Mouse (Mus musculus): Measurements from ENCODE around the gene Etfb. TPM values are rescaled to one million over a fixed set of nuclear protein-coding genes. Genes with fewer than 3 reads are reported as not detected.
A peak's percentile ranks its signal among the peaks of the same experiment; 100 is the strongest.

Gene Etfb
- total and polyA plus RNA-seq, 3 experiments = 147 to 201 (median 201) TPM

- Histone ChIP-seq H3K79me2 (replicated peaks; ENCODE audit: control insufficient read depth, extremely low read depth, insufficient read depth, poor library complexity, severe bottlenecking) (peaks cover 10% of the 10 kb centered on the region; the same call in 1 of the 2 replicates), H3K27me3 (replicated peaks) (no peaks in the 10 kb centered on the region), H3K27ac (ENCODE audit: insufficient read depth, low read depth) (peak within 1 kb of the TSS; percentile 87), H3K9me3 (replicated peaks; ENCODE audit: low read length) (no peaks in the 10 kb centered on the region), H3K4me3 (replicated peaks in 1 of 3; ENCODE audit: low read depth in 2 of 3, low read length in 2 of 3, poor library complexity in 1 of 3) (peak within 1 kb of the TSS; percentile 67 to 72 (median 69)), H3K4me1 (ENCODE audit: control insufficient read depth in 1 of 2, insufficient read depth in 2 of 2) (peaks cover 14 to 38% of the 10 kb centered on the region in 2 experiments), H3K36me3 (replicated peaks in 1 of 2; ENCODE audit: control insufficient read depth in 1 of 2, insufficient read depth in 1 of 2, low read length in 1 of 2) (peaks cover 20 to 35% of the 10 kb centered on the region in 2 experiments), H3K4me2 (ENCODE audit: insufficient read depth, low read depth, poor library complexity, severe bottlenecking) (peak within 1 kb of the TSS; percentile 81), H3K9ac (ENCODE audit: insufficient read depth, low read depth) (peak within 1 kb of the TSS; percentile 88)
- TF ChIP-seq TCF12 (IDR thresholded peaks at IDR 0.05; ENCODE audit: low read depth, low read length) (peak; percentile 18; the same call in 1 of the 2 replicates), BHLHE40 (IDR thresholded peaks at IDR 0.05; ENCODE audit: low read depth, low read length) (0 out of 2 replicates have a peak, but pooled peaks have one; percentile 7), TBP (conservative IDR thresholded peaks at IDR 0.05; ENCODE audit: low read depth, low read length) (0 out of 2 replicates have a peak, but pooled peaks have one; percentile 26), ETS1 (conservative IDR thresholded peaks at IDR 0.05; ENCODE audit: low read depth, low read length) (peak; percentile 36; the same call in 1 of the 2 replicates), MEF2A (IDR thresholded peaks at IDR 0.05; ENCODE audit: borderline replicate concordance, low read depth, low read length) (no peak), NELFE (IDR thresholded peaks at IDR 0.05; ENCODE audit: low read depth, low read length) (peak; percentile 54; the same call in 1 of the 2 replicates), ZMIZ1 (IDR thresholded peaks at IDR 0.05; ENCODE audit: low read depth, low read length) (peak; percentile 25; the same call in 1 of the 2 replicates), MAX (IDR thresholded peaks at IDR 0.05; ENCODE audit: low read length) (no peak), USF2 (conservative IDR thresholded peaks at IDR 0.05; ENCODE audit: low read depth, low read length) (no peak), HCFC1 (IDR thresholded peaks at IDR 0.05; ENCODE audit: low read depth, low read length) (peak; percentile 31; the same call in 1 of the 2 replicates), POLR2A (IDR thresholded peaks at IDR 0.05; ENCODE audit: low read depth, low read length) (peak; percentile 75), GABPA (IDR thresholded peaks at IDR 0.05; ENCODE audit: insufficient replicate concordance, low read depth, low read length) (no peak), IRF4 (IDR thresholded peaks at IDR 0.05; ENCODE audit: low read depth, low read length) (peak; percentile 46), ELF1 (IDR thresholded peaks at IDR 0.05; ENCODE audit: low read depth, low read length) (peak; percentile 51; the same call in 1 of the 2 replicates), RCOR1 (conservative IDR thresholded peaks at IDR 0.05; ENCODE audit: low read depth, low read length) (0 out of 2 replicates have a peak, but pooled peaks have one; percentile 9), ZNF384 (IDR thresholded peaks at IDR 0.05; ENCODE audit: low read depth, low read length) (no peak), POLR2AphosphoS2 (IDR thresholded peaks at IDR 0.05; ENCODE audit: low read depth, low read length) (no peak), EP300 (IDR thresholded peaks at IDR 0.05; ENCODE audit: low read length) (peak; percentile 68)
- dilution Hi-C loops (cut with MboI; ENCODE audit: extremely low pct_ligation_motif_present, extremely low pct_unique_long_range_greater_than_20kb, low sequenced_read_pairs) = no loop called here
- peak; percentile 75 for DNase-seq (ENCODE audit: extremely low read depth)
- in situ Hi-C loops (cut with MboI; ENCODE audit: low pct_ligation_motif_present, low pct_unique_long_range_greater_than_20kb, low sequenced_read_pairs) = loop anchor here (25.0 kb wide), 1 partner anchor 1379 kb away; no protein-coding TSS in a partner anchor
Observed at GRCm38 (mm10) chr7:43408131-43408553, 35.7 kb upstream of the Etfb start, which contains the start of gene Siglecg. Siglecg (plus strand) TSS chr7:43408204.

- DNase-seq (ENCODE audit: extremely low read depth) = peak; percentile 41
- dilution Hi-C loops (cut with MboI; ENCODE audit: extremely low pct_ligation_motif_present, extremely low pct_unique_long_range_greater_than_20kb, low sequenced_read_pairs) = no loop called here
- Histone ChIP-seq H3K36me3 (replicated peaks in 1 of 2; ENCODE audit: control insufficient read depth in 1 of 2, insufficient read depth in 1 of 2, low read length in 1 of 2) (peaks cover 27 to 42% of the 10 kb centered on the region in 2 experiments), H3K79me2 (replicated peaks; ENCODE audit: control insufficient read depth, extremely low read depth, insufficient read depth, poor library complexity, severe bottlenecking) (peaks cover 10% of the 10 kb centered on the region; the same call in 1 of the 2 replicates), H3K27ac (ENCODE audit: insufficient read depth, low read depth) (no peak overlapping the region), H3K4me1 (ENCODE audit: control insufficient read depth in 1 of 2, insufficient read depth in 2 of 2) (peaks cover 14 to 38% of the 10 kb centered on the region in 2 experiments), H3K9ac (ENCODE audit: insufficient read depth, low read depth) (peak overlapping the region; percentile 88), H3K9me3 (replicated peaks; ENCODE audit: low read length) (no peaks in the 10 kb centered on the region), H3K27me3 (replicated peaks) (no peaks in the 10 kb centered on the region), H3K4me2 (ENCODE audit: insufficient read depth, low read depth, poor library complexity, severe bottlenecking) (peak overlapping the region; percentile 81), H3K4me3 (replicated peaks in 1 of 3; ENCODE audit: low read depth in 2 of 3, low read length in 2 of 3, poor library complexity in 1 of 3) (peak overlapping the region; percentile 67 to 72 (median 69))
- in situ Hi-C loops (cut with MboI; ENCODE audit: low pct_ligation_motif_present, low pct_unique_long_range_greater_than_20kb, low sequenced_read_pairs) = loop anchor here (25.0 kb wide), 1 partner anchor 1378 kb away; no protein-coding TSS in a partner anchor
- TF ChIP-seq POLR2A (IDR thresholded peaks at IDR 0.05; ENCODE audit: low read depth, low read length) (no peak), ZMIZ1 (IDR thresholded peaks at IDR 0.05; ENCODE audit: low read depth, low read length) (no peak), MAZ (IDR thresholded peaks at IDR 0.05; ENCODE audit: low read depth, low read length) (no peak), NRF1 (IDR thresholded peaks at IDR 0.05; ENCODE audit: low read depth, low read length) (no peak), GABPA (IDR thresholded peaks at IDR 0.05; ENCODE audit: insufficient replicate concordance, low read depth, low read length) (no peak), JUND (conservative IDR thresholded peaks at IDR 0.05; ENCODE audit: low read depth, low read length) (no peak), SIN3A (IDR thresholded peaks at IDR 0.05; ENCODE audit: low read length) (no peak), KAT2A (IDR thresholded peaks at IDR 0.05; ENCODE audit: insufficient replicate concordance, low read length) (no peak), MXI1 (IDR thresholded peaks at IDR 0.05; ENCODE audit: low read depth, low read length) (no peak), NELFE (IDR thresholded peaks at IDR 0.05; ENCODE audit: low read depth, low read length) (no peak), EP300 (IDR thresholded peaks at IDR 0.05; ENCODE audit: low read length) (no peak), IRF4 (IDR thresholded peaks at IDR 0.05; ENCODE audit: low read depth, low read length) (no peak), CHD1 (IDR thresholded peaks at IDR 0.05; ENCODE audit: low read depth, low read length) (no peak), TBP (conservative IDR thresholded peaks at IDR 0.05; ENCODE audit: low read depth, low read length) (no peak)
Observed at GRCm38 (mm10) chr7:43409084-43409483, 34.8 kb upstream of the Etfb start.

All from CH12.LX (cell line).